Mouse (Mus musculus): ENCODE results near the gene Vmn1r79. TPM values are rescaled to one million over a fixed set of nuclear protein-coding genes. Genes with fewer than 3 reads are reported as not detected.

Gene Vmn1r79
- polyA plus RNA-seq (2017; shearing (Covaris generic)) = not detected

DNA sequence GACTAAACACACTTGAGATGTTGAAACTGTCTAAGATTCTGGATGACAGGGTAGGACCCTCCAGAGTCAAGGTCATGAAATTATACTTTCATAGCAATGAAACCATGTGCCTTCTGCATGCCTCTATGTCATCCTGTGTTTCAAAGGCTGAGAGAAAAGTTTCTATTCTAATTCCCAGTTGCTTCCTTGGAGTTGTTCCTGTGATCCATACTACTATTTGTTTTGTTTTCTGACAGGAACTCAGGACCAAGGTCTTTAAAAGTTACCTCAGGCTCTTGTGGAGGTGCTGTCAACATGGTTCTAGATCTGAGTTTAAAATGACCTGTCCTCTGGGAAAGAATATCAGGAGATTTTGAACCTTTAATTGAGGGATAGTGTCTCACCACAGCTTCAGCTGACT, at the start of gene Vmn1r79:
Vmn1r79 (plus strand) TSS at position 301 of the 400 bp plus-strand sequence.

DNA sequence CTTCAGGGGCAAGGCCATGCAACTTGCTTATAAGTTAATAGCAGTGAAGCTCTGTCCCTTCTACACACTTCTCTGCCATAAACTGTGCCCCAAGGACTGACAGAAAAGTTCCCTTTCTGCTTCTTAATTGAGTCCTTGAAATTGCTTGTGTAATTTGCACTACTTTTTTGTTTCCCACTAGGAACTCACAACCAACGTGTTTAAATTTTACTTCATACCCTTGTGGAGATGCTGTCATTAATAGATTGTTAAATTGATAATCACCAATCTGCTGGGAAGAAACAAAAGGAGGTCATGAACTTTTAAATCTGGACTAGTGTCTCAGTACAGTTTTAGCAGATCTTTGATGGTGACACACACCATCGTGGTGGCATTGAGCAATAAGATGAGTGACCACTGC, 21.1 kb upstream of the Vmn1r79 start, which contains the start of gene Vmn1r78:
Vmn1r78 (plus strand) TSS at position 301 of the 400 bp plus-strand sequence.

DNA sequence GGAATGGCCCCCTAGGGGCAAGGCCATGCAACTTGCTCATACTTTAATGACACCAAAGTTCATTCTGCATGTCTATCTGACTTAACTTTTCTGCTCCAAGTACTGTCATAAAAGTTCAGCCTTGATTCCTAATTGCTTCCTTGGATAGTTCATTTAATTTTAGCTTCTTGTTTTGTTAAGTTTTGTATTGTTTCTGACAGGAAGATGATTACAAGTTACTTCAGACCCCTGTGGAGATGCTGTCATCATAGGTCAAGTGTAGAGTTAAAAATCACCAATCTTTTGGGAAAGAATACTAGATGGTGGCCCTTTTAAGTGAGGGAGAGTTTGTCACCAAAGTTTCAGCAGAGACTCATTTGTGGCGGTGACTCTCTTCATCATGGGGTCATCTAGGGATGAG, 17.9 kb downstream of the Vmn1r79 start, which contains the start of gene Vmn1r80:
Vmn1r80 (plus strand) TSS at position 301 of the 400 bp plus-strand sequence.

Other genes with a start within 250 kb of the Vmn1r79 start
- 0.04 TPM for gene Vmn1r76, start 233.1 kb upstream of the Vmn1r79 start, polyA plus RNA-seq (2017; shearing (Covaris generic))
- gene Vmn1r77, start 134.5 kb upstream of the Vmn1r79 start, polyA plus RNA-seq (2017; shearing (Covaris generic)) = not detected
- gene Vmn1r78, start 21.0 kb upstream of the Vmn1r79 start, polyA plus RNA-seq (2017; shearing (Covaris generic)) = not detected
- gene Vmn1r80, start 18.0 kb downstream of the Vmn1r79 start, polyA plus RNA-seq (2017; shearing (Covaris generic)) = not detected
- gene Vmn1r81, start 97.0 kb downstream of the Vmn1r79 start, polyA plus RNA-seq (2017; shearing (Covaris generic)) = not detected
- not detected for gene Vmn1r82, start 129.2 kb downstream of the Vmn1r79 start, polyA plus RNA-seq (2017; shearing (Covaris generic))
- not detected for gene Vmn1r83, start 158.2 kb downstream of the Vmn1r79 start, polyA plus RNA-seq (2017; shearing (Covaris generic))
- not detected for gene Vmn1r84, start 198.0 kb downstream of the Vmn1r79 start, polyA plus RNA-seq (2017; shearing (Covaris generic))

All from CD4-positive, CD25-positive, alpha-beta regulatory T cell, adult 9 weeks (primary cell).